Mouse (Mus musculus): ENCODE measurements around the gene Khdc1b. TPM values are rescaled to one million over a fixed set of nuclear protein-coding genes. Genes with fewer than 3 reads are reported as not detected.
"Not testable (repeated sequence)": the region's sequence is repeated elsewhere in the genome, so short reads cannot be mapped to it uniquely, and the experiment has no call there.

Khdc1b gene
- polyA plus RNA-seq (2015; fragmentation: Nextera tagmentation; extraction: Ambion mirVana) = 0.16 TPM in 1 of 2 replicates, not detected in the other

GRCm38 (mm10) chr1:21383256-21383655 is at the start of gene Khdc1b:
Gene Khdc1b (plus strand): TSS chr1:21383556.
- no peak for ATAC-seq
- Histone ChIP-seq H3K4me3 (replicated peaks) (no peak within 1 kb of the TSS), H3K36me3 (no peaks in the 10 kb centered on the region), H3K9me3 (no peaks in the 10 kb centered on the region), H3K9ac (replicated peaks) (no peak within 1 kb of the TSS), H3K4me2 (replicated peaks) (no peak within 1 kb of the TSS), H3K4me1 (replicated peaks) (no peaks in the 10 kb centered on the region), H3K27ac (no peak within 1 kb of the TSS), H3K27me3 (no peaks in the 10 kb centered on the region)
- 90% methylated on average over 1 of the region's 1 CpGs for WGBS

DNA sequence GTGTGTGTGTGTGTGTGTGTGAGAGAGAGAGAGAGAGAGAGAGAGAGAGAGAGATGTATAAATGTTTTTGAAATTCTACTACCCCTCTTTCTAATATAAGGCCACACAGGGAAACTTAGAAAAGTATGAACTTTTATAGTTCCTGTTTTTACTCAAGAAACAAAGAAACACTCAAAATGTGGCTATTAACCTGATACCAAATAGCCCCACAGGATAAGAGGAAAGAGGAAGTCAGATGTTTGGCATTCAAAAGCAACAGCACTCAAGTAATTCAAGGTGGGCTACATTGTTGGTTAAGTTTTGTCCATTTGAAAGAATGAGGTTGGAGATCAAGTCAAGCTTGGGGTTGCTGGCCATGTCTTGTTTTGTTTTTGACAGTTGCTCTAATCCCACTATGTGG is 47.5 kb upstream of the Khdc1b start:
- Histone ChIP-seq H3K4me2 (replicated peaks) (no peak overlapping the region), H3K9me3 (no peaks in the 10 kb centered on the region)
- no peak for ATAC-seq

DNA sequence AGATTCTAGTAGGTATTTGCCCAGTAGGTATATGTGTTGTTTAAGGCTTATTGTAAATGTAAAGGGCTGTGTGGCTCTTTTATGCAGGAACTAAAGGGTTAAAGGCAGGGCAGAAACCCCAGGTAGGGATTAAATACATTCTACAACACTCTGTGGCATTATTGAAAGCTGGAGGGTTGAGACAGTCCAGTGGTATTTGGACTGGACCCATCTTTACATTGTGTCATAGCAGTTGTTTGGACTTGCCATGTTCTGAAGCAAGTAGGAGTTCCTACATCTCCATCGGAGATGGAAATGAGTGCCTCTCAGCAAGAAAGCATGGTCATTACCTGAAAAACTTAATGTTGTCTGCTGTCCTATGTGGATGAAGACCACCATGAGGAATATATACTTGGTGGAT is 42.6 kb upstream of the Khdc1b start:
- Histone ChIP-seq H3K4me2 (replicated peaks) (no peak overlapping the region), H3K9ac (replicated peaks) (no peak overlapping the region), H3K4me1 (replicated peaks) (no peaks in the 10 kb centered on the region), H3K27me3 (no peaks in the 10 kb centered on the region), H3K27ac (no peak overlapping the region), H3K9me3 (no peaks in the 10 kb centered on the region), H3K4me3 (replicated peaks) (no peak overlapping the region), H3K36me3 (no peaks in the 10 kb centered on the region)
- no peak for ATAC-seq
- WGBS = 93% methylated on average over 1 of the region's 1 CpGs

More for the DNA sequence above, 47.5 kb upstream of the Khdc1b start:
- Histone ChIP-seq H3K36me3 (no peaks in the 10 kb centered on the region), H3K27ac (no peak overlapping the region), H3K27me3 (no peaks in the 10 kb centered on the region), H3K9ac (replicated peaks) (no peak overlapping the region), H3K4me3 (replicated peaks) (no peak overlapping the region), H3K4me1 (replicated peaks) (no peaks in the 10 kb centered on the region)

DNA sequence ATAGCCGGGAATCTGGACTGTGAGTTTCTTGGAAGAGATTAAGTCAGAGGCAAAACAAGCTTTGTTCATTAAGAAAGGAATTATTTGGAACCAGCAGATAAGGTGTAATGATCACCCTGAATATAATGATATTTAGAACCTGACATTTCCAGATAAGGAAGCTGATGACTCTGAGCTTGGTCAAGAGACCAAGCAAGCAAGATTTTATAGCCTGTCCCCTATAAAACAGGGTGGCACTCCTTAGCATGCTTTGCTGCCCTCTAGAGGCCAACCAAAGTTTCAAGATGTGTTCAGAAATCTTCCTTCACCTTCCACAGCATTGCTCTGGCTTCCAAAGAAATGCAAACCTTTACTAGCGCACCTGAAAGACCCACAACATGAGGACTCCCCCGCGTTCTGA is 39.1 kb upstream of the Khdc1b start:
- WGBS = 54% methylated on average over 4 of the region's 4 CpGs
- no peak overlapping the region for H3K27ac ChIP-seq
- no peaks in the 10 kb centered on the region for H3K27me3 ChIP-seq
- H3K9me3 ChIP-seq = no peaks in the 10 kb centered on the region
- no peaks in the 10 kb centered on the region for H3K36me3 ChIP-seq
- H3K9ac ChIP-seq (replicated peaks) = no peak overlapping the region
- no peaks in the 10 kb centered on the region for H3K4me1 ChIP-seq (replicated peaks)
- no peak overlapping the region for H3K4me3 ChIP-seq (replicated peaks)
- no peak for ATAC-seq
- H3K4me2 ChIP-seq (replicated peaks) = no peak overlapping the region

- 92% methylated on average over 7 of the region's 7 CpGs for WGBS
- not testable (repeated sequence) for H3K4me1 ChIP-seq (replicated peaks); H3K27me3 ChIP-seq; H3K36me3 ChIP-seq; H3K27ac ChIP-seq; H3K4me2 ChIP-seq (replicated peaks); H3K9ac ChIP-seq (replicated peaks); ATAC-seq; H3K4me3 ChIP-seq (replicated peaks); H3K9me3 ChIP-seq
These were observed 38.6 kb upstream of the Khdc1b start for GRCm38 (mm10) chr1:21344752-21345151.

- WGBS = 76% methylated on average over 2 of the region's 2 CpGs
- H3K36me3 ChIP-seq = no peaks in the 10 kb centered on the region
- H3K9me3 ChIP-seq = no peaks in the 10 kb centered on the region
- H3K27ac ChIP-seq = no peak within 1 kb of the TSS
- ATAC-seq = no peak
- H3K9ac ChIP-seq (replicated peaks) = no peak within 1 kb of the TSS
- no peak within 1 kb of the TSS for H3K4me3 ChIP-seq (replicated peaks)
- no peak within 1 kb of the TSS for H3K4me2 ChIP-seq (replicated peaks)
- no peaks in the 10 kb centered on the region for H3K4me1 ChIP-seq (replicated peaks)
- H3K27me3 ChIP-seq = no peaks in the 10 kb centered on the region
These were observed 34.0 kb upstream of the Khdc1b start, which contains the start of gene Khdc1a for GRCm38 (mm10) chr1:21349341-21349740. Gene Khdc1a (plus strand): TSS chr1:21349641.

DNA sequence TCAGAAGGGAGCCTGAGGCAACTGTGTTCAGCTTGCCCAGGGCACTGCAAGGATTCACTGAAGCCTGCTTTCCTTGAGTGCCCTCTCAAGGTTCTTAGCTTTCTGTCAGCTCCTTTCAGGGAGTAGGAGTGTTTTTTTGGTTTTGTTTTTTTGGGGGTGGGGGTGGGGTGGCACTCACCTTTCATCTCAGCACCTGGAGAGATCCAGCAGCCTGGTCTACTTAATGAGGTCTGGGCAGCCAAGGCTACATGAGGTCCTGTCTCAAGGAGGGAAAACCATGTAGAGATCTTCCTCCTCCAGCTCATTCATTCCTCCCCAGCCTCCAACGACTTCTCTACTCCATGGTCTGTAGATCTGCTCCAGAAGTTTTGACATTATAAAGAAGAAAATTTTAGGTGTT is 15.3 kb upstream of the Khdc1b start, which contains the start of gene Khdc1c:
Gene Khdc1c, plus strand, starts transcription at position 301 of the 400 bp plus-strand sequence.
- H3K36me3 ChIP-seq; H3K27ac ChIP-seq; H3K27me3 ChIP-seq; H3K4me2 ChIP-seq (replicated peaks); ATAC-seq; H3K9ac ChIP-seq (replicated peaks); H3K4me1 ChIP-seq (replicated peaks); H3K4me3 ChIP-seq (replicated peaks); H3K9me3 ChIP-seq: not testable (repeated sequence)
- WGBS = 61% methylated on average over 1 of the region's 1 CpGs

DNA sequence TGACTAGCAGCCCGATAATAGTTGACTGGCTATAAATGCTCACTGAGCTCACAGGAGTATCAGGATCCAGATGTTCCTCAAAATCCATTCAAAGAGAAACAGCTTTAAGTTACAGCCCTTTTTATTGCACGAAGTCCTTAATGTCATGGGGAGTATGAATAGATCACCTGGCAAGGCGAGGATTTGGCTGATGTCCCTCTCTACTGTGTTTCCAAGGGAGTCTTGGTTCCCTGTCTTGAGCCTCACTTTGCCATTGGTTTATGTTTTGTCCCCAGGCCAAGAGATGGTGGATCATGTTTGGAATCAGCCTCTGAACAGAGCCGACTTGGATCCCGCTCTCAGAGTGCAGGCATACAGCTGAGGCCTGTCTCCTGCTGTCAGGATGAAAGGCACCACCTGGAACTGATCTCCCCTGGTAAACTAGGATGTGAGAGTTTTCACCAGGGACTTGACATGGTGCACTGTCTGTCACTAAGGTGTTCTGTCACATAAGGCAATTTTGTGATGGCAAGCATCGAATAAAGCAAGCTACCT is 7.8 kb downstream of the Khdc1b start:
- no peaks in the 10 kb centered on the region for H3K4me1 ChIP-seq (replicated peaks)
- no peaks in the 10 kb centered on the region for H3K27me3 ChIP-seq
- no peak overlapping the region for H3K9ac ChIP-seq (replicated peaks)
- H3K4me3 ChIP-seq (replicated peaks) = no peak overlapping the region
- no peaks in the 10 kb centered on the region for H3K9me3 ChIP-seq
- no peak overlapping the region for H3K4me2 ChIP-seq (replicated peaks)
- H3K36me3 ChIP-seq = no peaks in the 10 kb centered on the region
- no peak for ATAC-seq
- 82% methylated on average over 6 of the region's 6 CpGs for WGBS
- no peak overlapping the region for H3K27ac ChIP-seq

DNA sequence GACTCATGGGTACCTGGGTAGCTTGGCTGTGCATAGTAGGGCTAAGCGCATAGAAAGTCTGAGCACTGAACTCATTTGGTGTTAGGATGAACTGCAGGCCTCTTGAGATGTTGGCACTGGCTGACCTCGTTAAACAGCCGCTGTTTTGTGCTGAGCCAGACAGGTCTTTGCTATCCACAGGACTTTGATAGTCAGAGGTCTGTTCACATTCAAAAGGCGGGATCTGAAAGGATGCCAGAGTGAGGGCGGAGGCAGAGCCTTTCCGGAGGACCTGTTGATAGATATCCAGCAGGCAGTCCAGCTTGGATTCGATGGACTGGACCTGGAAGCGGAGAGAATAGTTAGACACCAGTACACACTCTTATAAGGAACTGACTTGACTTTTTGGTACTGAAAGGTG is 19.4 kb downstream of the Khdc1b start:
- ATAC-seq = no peak
- Histone ChIP-seq H3K27me3 (no peaks in the 10 kb centered on the region), H3K4me2 (replicated peaks) (no peak overlapping the region), H3K27ac (no peak overlapping the region), H3K4me3 (replicated peaks) (no peak overlapping the region), H3K9ac (replicated peaks) (no peak overlapping the region), H3K9me3 (no peaks in the 10 kb centered on the region), H3K4me1 (replicated peaks) (no peaks in the 10 kb centered on the region), H3K36me3 (no peaks in the 10 kb centered on the region)
- 86% methylated on average over 8 of the region's 8 CpGs for WGBS

DNA sequence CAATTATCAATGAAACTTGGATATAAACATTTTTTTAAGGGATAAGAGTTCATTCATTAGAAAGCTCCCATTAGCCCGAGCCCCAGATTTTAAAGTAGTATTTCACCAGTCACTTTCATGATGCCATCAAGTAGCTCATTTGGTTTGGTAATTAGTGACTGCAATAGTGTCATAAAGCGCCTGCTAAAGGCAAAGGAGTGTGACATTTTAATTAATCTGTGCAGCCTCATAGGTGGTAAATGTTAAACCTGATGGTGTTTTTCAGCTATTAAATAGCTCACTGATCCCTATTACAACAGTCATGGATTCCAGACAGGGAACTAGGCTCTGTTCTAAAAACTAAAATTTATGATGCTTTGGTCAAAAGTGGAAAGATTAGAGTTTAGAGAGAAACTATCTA is 23.9 kb downstream of the Khdc1b start:
- no peak overlapping the region for H3K4me2 ChIP-seq (replicated peaks)
- ATAC-seq = no peak
- no peak overlapping the region for H3K27ac ChIP-seq
- H3K27me3 ChIP-seq = no peaks in the 10 kb centered on the region
- H3K36me3 ChIP-seq = no peaks in the 10 kb centered on the region
- peaks cover 9% of the 10 kb centered on the region; the same call in 1 of the 2 replicates for H3K4me1 ChIP-seq (replicated peaks)
- H3K9me3 ChIP-seq = no peaks in the 10 kb centered on the region
- H3K4me3 ChIP-seq (replicated peaks) = no peak overlapping the region
- 50% methylated on average over 2 of the region's 2 CpGs for WGBS
- H3K9ac ChIP-seq (replicated peaks) = no peak overlapping the region

- peaks cover 9% of the 10 kb centered on the region; the same call in 1 of the 2 replicates for H3K4me1 ChIP-seq (replicated peaks)
- peak overlapping the region; percentile 42 for H3K27ac ChIP-seq
- WGBS = 54% methylated on average over 18 of the region's 18 CpGs
- H3K9me3 ChIP-seq = no peaks in the 10 kb centered on the region
- H3K9ac ChIP-seq (replicated peaks) = no peak overlapping the region
- H3K36me3 ChIP-seq = no peaks in the 10 kb centered on the region
- no peak overlapping the region for H3K4me2 ChIP-seq (replicated peaks)
- H3K4me3 ChIP-seq (replicated peaks) = no peak overlapping the region
- no peaks in the 10 kb centered on the region for H3K27me3 ChIP-seq
- peak; percentile 87 for ATAC-seq
These were observed 28.2 kb downstream of the Khdc1b start for GRCm38 (mm10) chr1:21411331-21412196.

DNA sequence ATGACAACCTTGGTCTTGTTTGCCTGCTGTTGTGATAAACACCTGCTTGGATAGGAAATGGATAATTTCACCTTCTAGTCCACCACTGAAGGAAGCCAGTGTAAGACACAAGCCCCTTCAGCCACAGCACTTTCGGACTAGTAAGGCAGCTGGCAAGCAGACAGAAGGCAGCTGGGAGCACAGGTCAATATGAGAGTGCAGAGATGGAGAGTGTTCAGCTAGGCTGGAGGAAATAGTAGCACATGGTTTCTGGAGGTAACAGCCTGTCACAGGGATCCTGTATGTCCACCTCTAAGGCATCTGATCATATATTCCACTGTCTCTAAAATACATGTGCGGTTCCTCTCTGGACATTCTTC is 28.8 kb downstream of the Khdc1b start:
- 83% methylated on average over 2 of the region's 2 CpGs for WGBS
- Histone ChIP-seq H3K4me2 (replicated peaks) (no peak overlapping the region), H3K27me3 (no peaks in the 10 kb centered on the region), H3K27ac (no peak overlapping the region), H3K36me3 (no peaks in the 10 kb centered on the region), H3K4me1 (replicated peaks) (peaks cover 9% of the 10 kb centered on the region; the same call in 1 of the 2 replicates), H3K4me3 (replicated peaks) (no peak overlapping the region), H3K9ac (replicated peaks) (no peak overlapping the region), H3K9me3 (no peaks in the 10 kb centered on the region)
- ATAC-seq = no peak; the same call in 1 of the 2 replicates
